Comparison of ENCODE assay signal across 12 mouse cellular contexts in genomic region chr4:141572668-141573358, GRCm38 (mm10). TPM values are rescaled to one million over a fixed set of nuclear protein-coding genes. Genes with fewer than 3 reads are reported as not detected.
DNase-seq lines count a peak whose midpoint lies in the region; ATAC-seq and TF ChIP-seq lines count a peak whose summit lies in the region.
"Had no signal": no experiment of that assay in that cellular context is flagged by ENCODE, and none has a peak within 500 bp of the region (broad histone marks: within the 10 kb centered on the region; RNA-seq: fewer than 3 reads in every experiment).

No protein-coding gene starts in this region.

- no peaks in the 10 kb centered on the region for H3K36me3 ChIP-seq in kidney, adult 2 months (ENCODE audit: control insufficient read depth, insufficient read depth, low read length)
- peaks cover 18% of the 10 kb centered on the region; the same call in 1 of the 2 replicates for H3K36me3 ChIP-seq in intestine, postnatal 0 days (ENCODE audit: control insufficient read depth, insufficient read depth)
- no peaks in the 10 kb centered on the region for H3K36me3 ChIP-seq in midbrain, embryonic 15.5 days (replicated peaks)
- peaks cover 13% of the 10 kb centered on the region for H3K36me3 ChIP-seq in hindbrain, embryonic 13.5 days

- H3K4me1 ChIP-seq in kidney, adult 2 months (ENCODE audit: control insufficient read depth, insufficient read depth, low read length) = peaks cover 47% of the 10 kb centered on the region
- H3K4me1 ChIP-seq in intestine, postnatal 0 days (replicated peaks; ENCODE audit: control insufficient read depth, insufficient read depth, low read length) = peaks cover 9% of the 10 kb centered on the region
- H3K4me1 ChIP-seq in midbrain, embryonic 15.5 days = 0 out of 2 replicates have a peak, but pooled peaks cover 3% of the 10 kb centered on the region
- H3K4me1 ChIP-seq in hindbrain, embryonic 13.5 days (replicated peaks) = no peaks in the 10 kb centered on the region

- H3K27me3 ChIP-seq in kidney, adult 2 months (replicated peaks; ENCODE audit: control insufficient read depth, insufficient read depth, low read length) = no peaks in the 10 kb centered on the region
- H3K27me3 ChIP-seq in intestine, postnatal 0 days (replicated peaks; ENCODE audit: control insufficient read depth, insufficient read depth, low read length) = no peaks in the 10 kb centered on the region
- H3K27me3 ChIP-seq in midbrain, embryonic 15.5 days (replicated peaks) = no peaks in the 10 kb centered on the region
- no peaks in the 10 kb centered on the region; the same call in 1 of the 2 replicates for H3K27me3 ChIP-seq in hindbrain, embryonic 13.5 days

- H3K27ac ChIP-seq in kidney, adult 2 months (ENCODE audit: insufficient read depth, low read depth, low read length) = peak overlapping the region; percentile 72
- H3K27ac ChIP-seq in intestine, postnatal 0 days (ENCODE audit: low read depth, low read length) = peak overlapping the region; percentile 90
- no peak overlapping the region for H3K27ac ChIP-seq in midbrain, embryonic 15.5 days
- H3K27ac ChIP-seq in hindbrain, embryonic 13.5 days = no peak overlapping the region
- H3K27ac ChIP-seq: liver, embryonic 14.5 days had no signal

- no peaks in the 10 kb centered on the region for H3K9me3 ChIP-seq in intestine, postnatal 0 days (ENCODE audit: control insufficient read depth)
- no peaks in the 10 kb centered on the region for H3K9me3 ChIP-seq in midbrain, embryonic 15.5 days
- H3K9me3 ChIP-seq in hindbrain, embryonic 13.5 days = no peaks in the 10 kb centered on the region

- no peak for ATAC-seq in intestine, postnatal 0 days
- peak; percentile 45 for ATAC-seq in megakaryocyte progenitor cell, adult 5-6 weeks (replicated peaks; ENCODE audit: poor library complexity)
- ATAC-seq in midbrain, embryonic 15.5 days (replicated peaks) = no peak
- no peak; the same call in 1 of the 2 replicates for ATAC-seq in hindbrain, embryonic 13.5 days (ENCODE audit: low FRiP score)

- H3K4me2 ChIP-seq in intestine, postnatal 0 days (replicated peaks; ENCODE audit: low read depth) = peak overlapping the region; percentile 1; the same call in 1 of the 2 replicates
- H3K4me2 ChIP-seq in midbrain, embryonic 15.5 days = no peak overlapping the region
- no peak overlapping the region for H3K4me2 ChIP-seq in hindbrain, embryonic 13.5 days

- H3K4me3 ChIP-seq in kidney, adult 2 months (ENCODE audit: insufficient read depth, low read depth, low read length) = no peak overlapping the region
- H3K4me3 ChIP-seq in intestine, postnatal 0 days (ENCODE audit: low read depth, low read length) = no peak overlapping the region
- H3K4me3 ChIP-seq in midbrain, embryonic 15.5 days = no peak overlapping the region
- no peak overlapping the region for H3K4me3 ChIP-seq in hindbrain, embryonic 13.5 days

- no peak for TF ChIP-seq POLR2A in kidney, adult 2 months (IDR thresholded peaks at IDR 0.05; ENCODE audit: low read depth, low read length)

- H3K9ac ChIP-seq in intestine, postnatal 0 days (ENCODE audit: low read depth, low read length) = peak overlapping the region; percentile 23; the same call in 1 of the 2 replicates
- no peak overlapping the region for H3K9ac ChIP-seq in midbrain, embryonic 15.5 days
- no peak overlapping the region for H3K9ac ChIP-seq in hindbrain, embryonic 13.5 days
- H3K9ac ChIP-seq: liver, embryonic 14.5 days had no signal

- DNase-seq in kidney, adult 2 months = peak; percentile 69
- DNase-seq in kidney, adult 11 months = no peak
- DNase-seq in R1 (ENCODE audit: low read depth, low spot score) = peak; percentile 98
- DNase-seq in cerebellum, adult 11 months = no peak

- no peak for TF ChIP-seq CTCF in kidney, adult 2 months (conservative IDR thresholded peaks at IDR 0.05; ENCODE audit: insufficient read depth, insufficient read length, low read depth, low read length)
- TF ChIP-seq CTCF in intestine, postnatal 0 days (IDR thresholded peaks at IDR 0.05; ENCODE audit: low read depth) = no peak

- WGBS in kidney, adult 2 months = 57% methylated on average over 7 of the region's 7 CpGs
- 56% methylated on average over 7 of the region's 7 CpGs for WGBS in intestine, postnatal 0 days
- 81% methylated on average over 7 of the region's 7 CpGs for WGBS in midbrain, embryonic 15.5 days
- 89% methylated on average over 7 of the region's 7 CpGs for WGBS in hindbrain, embryonic 13.5 days

RNA-seq across cellular contexts. Expression of gene Fblim1, which starts 33.1 kb away (rescaled TPM):
- polyA plus RNA-seq in kidney, adult 2 months (2012; rRNA removed) = 10.2 and 10.5 TPM in 2 replicates
- 52.8 and 59.2 TPM in 2 replicates for polyA plus RNA-seq in intestine, postnatal 0 days (2015; fragmentation: Nextera tagmentation; extraction: Ambion mirVana)
- total RNA-seq in megakaryocyte progenitor cell, adult 5-6 weeks (2015) = not detected in 2 replicates
- total RNA-seq in megakaryocyte progenitor cell, adult 5-6 weeks (2017) = 0.07 TPM in 1 of 2 replicates, not detected in the other
- polyA plus RNA-seq in midbrain, embryonic 15.5 days (2015; fragmentation: Nextera tagmentation; extraction: Ambion mirVana) = 35.2 and 41.0 TPM in 2 replicates
- polyA plus RNA-seq in hindbrain, embryonic 13.5 days (2015; fragmentation: Nextera tagmentation; extraction: Ambion mirVana) = 41.0 and 43.3 TPM in 2 replicates
- total RNA-seq: MEL had no signal

RNA-seq across cellular contexts. Expression of gene Spen, which starts 34.4 kb away (rescaled TPM):
- 15.9 and 19.6 TPM in 2 replicates for polyA plus RNA-seq in kidney, adult 2 months (2012; rRNA removed)
- 3.2 and 4.0 TPM in 2 replicates for polyA plus RNA-seq in intestine, postnatal 0 days (2015; fragmentation: Nextera tagmentation; extraction: Ambion mirVana)
- 28.4 and 35.6 TPM in 2 replicates for total RNA-seq in megakaryocyte progenitor cell, adult 5-6 weeks (2015)
- total RNA-seq in megakaryocyte progenitor cell, adult 5-6 weeks (2017) = 22.8 and 29.0 TPM in 2 replicates
- 19.4 and 20.0 TPM in 2 replicates for polyA plus RNA-seq in midbrain, embryonic 15.5 days (2015; fragmentation: Nextera tagmentation; extraction: Ambion mirVana)
- 19.2 and 19.7 TPM in 2 replicates for polyA plus RNA-seq in hindbrain, embryonic 13.5 days (2015; fragmentation: Nextera tagmentation; extraction: Ambion mirVana)

RNA-seq across cellular contexts. Expression of gene Tmem82, which starts 45.6 kb away (rescaled TPM):
- 29.0 and 32.3 TPM in 2 replicates for polyA plus RNA-seq in kidney, adult 2 months (2012; rRNA removed)
- polyA plus RNA-seq in intestine, postnatal 0 days (2015; fragmentation: Nextera tagmentation; extraction: Ambion mirVana) = 42.0 and 45.7 TPM in 2 replicates
- total RNA-seq in megakaryocyte progenitor cell, adult 5-6 weeks (2015) = 0.10 and 0.76 TPM in 2 replicates
- 0.46 and 1.6 TPM in 2 replicates for total RNA-seq in megakaryocyte progenitor cell, adult 5-6 weeks (2017)
- polyA plus RNA-seq in midbrain, embryonic 15.5 days (2015; fragmentation: Nextera tagmentation; extraction: Ambion mirVana) = 0.32 and 0.65 TPM in 2 replicates
- 0.25 and 0.43 TPM in 2 replicates for polyA plus RNA-seq in hindbrain, embryonic 13.5 days (2015; fragmentation: Nextera tagmentation; extraction: Ambion mirVana)
- total RNA-seq: MEL had no signal

RNA-seq across cellular contexts. Expression of gene Slc25a34, which starts 50.8 kb away (rescaled TPM):
- 30.1 and 33.8 TPM in 2 replicates for polyA plus RNA-seq in kidney, adult 2 months (2012; rRNA removed)
- polyA plus RNA-seq in intestine, postnatal 0 days (2015; fragmentation: Nextera tagmentation; extraction: Ambion mirVana) = 23.8 and 25.7 TPM in 2 replicates
- total RNA-seq in megakaryocyte progenitor cell, adult 5-6 weeks (2015) = not detected in 2 replicates
- not detected in 2 replicates for total RNA-seq in megakaryocyte progenitor cell, adult 5-6 weeks (2017)
- 0.26 and 0.61 TPM in 2 replicates for polyA plus RNA-seq in midbrain, embryonic 15.5 days (2015; fragmentation: Nextera tagmentation; extraction: Ambion mirVana)
- polyA plus RNA-seq in hindbrain, embryonic 13.5 days (2015; fragmentation: Nextera tagmentation; extraction: Ambion mirVana) = 0.26 TPM in 1 of 2 replicates, not detected in the other
- total RNA-seq: MEL had no signal
- polyA plus RNA-seq: embryonic facial prominence, embryonic 11.5 days; neural tube, embryonic 14.5 days had no signal

Comparison
In these comparisons a context has a peak if more than half of its experiments do, and no peak if none do; other contexts are left out.
1. DNase-seq: peak in kidney, adult 2 months (single experiment) and R1 (single experiment); none in kidney, adult 11 months (single experiment) and cerebellum, adult 11 months (single experiment).
2. H3K27ac ChIP-seq: peak in kidney, adult 2 months (single experiment) and intestine, postnatal 0 days (single experiment); none in midbrain, embryonic 15.5 days (single experiment) and hindbrain, embryonic 13.5 days (single experiment).
3. RNA of gene Tmem82, which starts 45.6 kb away (polyA plus RNA-seq): 42.0 to 45.7 TPM in intestine, postnatal 0 days and 29.0 to 32.3 TPM in kidney, adult 2 months; 0.32 to 0.65 TPM in midbrain, embryonic 15.5 days and 0.25 to 0.43 TPM in hindbrain, embryonic 13.5 days; every median in the first group is over 10 times any median in the second.